Mouse (Mus musculus): ENCODE data around the gene Tmbim7.

DNA sequence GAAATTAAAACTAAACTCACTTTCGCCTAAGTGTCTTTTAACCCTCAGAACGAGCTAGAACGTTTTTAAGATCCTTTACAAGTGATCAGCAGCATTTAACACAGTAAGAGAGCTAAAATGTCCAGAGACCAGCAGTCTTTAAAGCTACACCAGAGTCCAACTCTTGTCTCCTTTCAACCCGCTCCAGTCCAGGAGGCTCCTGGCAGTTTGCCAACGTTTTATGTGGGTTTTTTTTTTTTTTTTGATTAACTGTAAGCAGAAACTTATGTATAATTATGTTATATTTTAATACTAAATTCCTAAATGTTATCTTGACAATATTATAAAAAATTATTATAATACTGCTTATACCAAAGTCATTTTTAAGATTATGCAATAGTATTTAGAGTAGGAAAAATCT lies 77.8 kb downstream of the Tmbim7 start:
- TF ChIP-seq CTCF (IDR thresholded peaks at IDR 0.05; ENCODE audit: low read depth, low read length) (no peak), POLR2A (IDR thresholded peaks at IDR 0.05; ENCODE audit: borderline replicate concordance, low read depth, low read length) (no peak)

Measured in bone marrow macrophage, adult 2 months (primary cell).